Mouse (Mus musculus) T-cell, adult 2 months (primary cell): ENCODE data around the gene Serpini1.

Experiments used
- DNase-seq: peaks from one replicate; pipeline ENCODE4 v3.0.0; 2022; ENCODE audit warnings: low spot score

The Serpini1 gene

DNA sequence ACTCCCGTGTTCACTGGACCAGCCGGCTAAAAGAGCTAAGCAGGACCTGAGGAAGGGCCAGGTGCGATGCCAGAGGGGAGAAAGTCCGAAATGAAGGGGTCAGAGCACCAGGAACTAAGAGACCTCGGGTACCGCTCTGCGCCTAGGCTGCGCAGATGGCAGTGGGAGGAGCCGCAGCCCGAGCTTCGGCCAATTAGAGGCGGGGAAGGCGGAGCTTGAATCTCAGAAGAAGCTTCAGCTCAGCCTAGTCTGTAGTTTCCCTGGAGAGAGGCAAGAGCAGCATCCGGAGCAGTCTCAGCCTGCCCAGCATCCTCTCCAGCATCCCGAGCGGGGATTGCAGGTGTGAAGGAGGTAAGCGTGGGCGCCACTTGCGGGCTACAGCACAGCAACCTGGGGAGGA lies at the start of gene Serpini1:
Gene Serpini1, plus strand, starts transcription at position 256 of the 400 bp plus-strand sequence.
- DNase-seq = peak; percentile 93

DNA sequence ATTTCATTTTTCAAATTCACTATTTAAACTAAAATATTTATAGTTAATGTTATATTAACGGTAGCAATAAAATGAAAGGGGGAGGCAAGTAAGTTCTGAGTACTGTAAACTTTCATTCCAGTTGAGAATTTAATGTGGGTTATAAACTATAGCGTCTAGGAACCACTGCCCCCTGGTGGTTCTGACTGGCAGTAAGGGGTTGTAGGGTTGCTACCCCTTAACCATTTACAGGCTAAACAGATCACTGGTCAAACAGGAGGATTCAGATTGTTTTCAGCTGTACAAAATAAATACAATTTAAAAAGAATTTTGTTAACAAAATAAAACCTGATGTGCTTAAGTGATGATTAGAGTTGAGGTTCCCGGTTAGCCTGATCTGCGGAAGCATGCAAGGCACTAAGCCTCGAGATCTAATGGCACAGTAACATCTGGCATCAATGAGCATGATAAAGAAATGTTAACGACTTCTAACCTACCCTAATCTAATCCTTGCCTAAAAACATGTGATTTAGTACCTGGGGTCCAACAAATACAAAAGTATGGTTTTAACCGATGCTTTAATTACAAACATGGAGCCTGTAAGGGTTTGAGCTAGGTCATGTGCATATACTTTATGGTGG lies 39.6 kb upstream of the Serpini1 start:
- DNase-seq = peak; percentile 52

DNA sequence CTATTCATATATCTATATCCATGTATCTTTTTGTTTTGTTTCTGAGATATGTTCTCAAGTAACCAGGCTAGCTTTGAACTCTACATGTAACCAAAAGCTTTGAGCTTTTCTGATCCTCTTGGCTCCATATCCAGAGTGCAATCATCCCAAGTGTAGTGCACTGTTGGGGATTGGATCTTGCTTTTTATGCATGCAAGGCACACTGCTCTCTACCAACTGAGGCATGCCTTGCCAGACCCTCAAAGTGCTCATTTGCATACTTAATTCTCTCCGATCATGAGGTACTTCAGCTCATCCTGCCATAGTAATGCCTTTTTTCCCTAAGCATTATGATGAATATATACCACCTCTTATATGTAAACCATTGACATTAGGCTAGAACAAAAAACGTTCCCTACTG lies 36.0 kb upstream of the Serpini1 start:
- no peak for DNase-seq

DNA sequence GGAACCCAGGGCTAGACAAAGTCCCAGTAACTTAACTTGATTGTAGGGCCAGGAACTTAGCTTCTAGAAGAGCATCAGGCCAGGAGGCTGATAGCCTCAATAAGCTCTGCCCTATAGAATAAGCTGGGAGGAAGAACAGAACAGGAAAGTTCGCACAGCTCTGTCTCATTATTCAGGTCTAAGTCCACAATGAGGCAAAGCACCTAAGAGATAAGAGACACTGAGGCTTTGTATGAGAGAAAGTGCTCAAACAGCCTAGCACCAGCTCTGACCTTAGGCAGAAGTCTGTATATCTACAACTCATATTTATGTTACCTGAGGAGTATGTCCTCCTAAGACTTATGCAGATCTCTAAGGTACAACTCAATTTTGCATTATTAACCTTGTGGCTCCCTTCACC lies 34.8 kb upstream of the Serpini1 start:
- DNase-seq = no peak

DNA sequence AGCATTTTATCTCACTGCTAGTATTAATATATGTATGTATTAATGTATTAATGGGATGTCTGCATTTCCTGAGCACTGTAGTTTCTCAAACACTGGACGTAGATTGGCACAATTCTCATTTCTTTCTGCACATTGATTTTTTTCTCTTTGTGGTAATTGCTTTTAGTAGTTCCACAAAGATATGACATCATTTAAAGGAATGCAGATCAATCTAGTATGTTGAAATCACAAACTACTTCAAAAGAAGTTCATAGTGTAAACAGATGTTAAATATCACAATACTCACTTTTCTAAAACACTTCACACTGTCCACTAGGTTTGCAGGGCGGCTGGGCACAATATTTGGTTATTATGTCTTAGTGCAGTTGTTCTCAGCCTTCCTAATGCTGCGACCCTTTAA lies 26.3 kb upstream of the Serpini1 start:
- no peak for DNase-seq

DNA sequence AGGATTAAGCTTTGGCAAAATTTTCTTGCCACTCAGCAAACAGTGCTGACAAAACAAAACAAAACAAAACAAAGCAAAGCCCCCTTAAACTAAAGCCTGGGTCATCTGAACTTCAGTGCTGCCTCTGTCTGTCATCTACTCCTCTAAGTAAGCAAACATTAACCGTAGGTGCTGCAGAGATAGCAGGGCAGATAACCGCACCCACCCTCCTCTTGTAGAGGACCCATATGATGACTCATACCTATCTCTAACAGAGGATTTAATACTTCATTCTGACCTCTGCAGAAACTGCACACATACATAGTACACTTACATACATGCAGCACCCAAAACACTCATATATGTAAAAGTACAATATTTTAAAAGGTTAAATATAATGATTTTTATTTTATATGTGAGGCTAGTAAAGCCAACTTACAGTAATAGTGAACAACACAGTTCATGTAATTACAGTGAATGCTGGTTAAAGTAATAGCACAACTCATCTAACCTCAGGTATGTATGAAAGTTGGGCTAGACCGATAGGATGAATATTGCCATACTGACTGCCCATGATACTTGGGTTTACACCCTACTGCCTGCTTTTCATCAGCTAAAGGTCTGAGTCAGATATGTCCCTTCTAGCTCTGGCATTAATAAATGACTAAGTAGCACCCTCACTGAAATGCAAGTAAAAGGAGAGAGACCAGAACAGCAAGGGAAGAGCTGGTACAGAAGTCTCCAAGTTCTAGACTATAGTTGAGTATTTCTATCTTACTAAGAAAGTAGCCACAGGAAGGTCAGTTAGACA lies 23.1 kb upstream of the Serpini1 start:
- no peak for DNase-seq

DNA sequence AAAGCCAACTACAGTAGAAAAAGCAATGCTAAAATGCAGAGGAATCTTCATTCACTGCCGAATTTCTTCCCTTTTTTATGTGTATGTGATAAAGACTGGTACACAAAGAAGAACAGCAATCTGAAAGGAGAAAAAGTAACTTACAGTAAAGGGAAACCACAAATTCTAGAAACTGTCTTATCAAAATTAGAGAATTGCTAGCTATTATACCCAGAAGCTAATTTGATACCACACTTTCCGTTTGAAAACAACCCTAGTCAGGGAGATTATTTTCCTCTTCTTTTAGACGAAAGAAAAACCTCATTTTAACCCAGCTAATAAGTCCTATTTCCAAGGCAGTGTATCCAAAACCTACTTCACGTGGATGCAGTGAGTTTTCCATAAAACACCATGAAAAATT lies 16.1 kb upstream of the Serpini1 start:
- DNase-seq = no peak

DNA sequence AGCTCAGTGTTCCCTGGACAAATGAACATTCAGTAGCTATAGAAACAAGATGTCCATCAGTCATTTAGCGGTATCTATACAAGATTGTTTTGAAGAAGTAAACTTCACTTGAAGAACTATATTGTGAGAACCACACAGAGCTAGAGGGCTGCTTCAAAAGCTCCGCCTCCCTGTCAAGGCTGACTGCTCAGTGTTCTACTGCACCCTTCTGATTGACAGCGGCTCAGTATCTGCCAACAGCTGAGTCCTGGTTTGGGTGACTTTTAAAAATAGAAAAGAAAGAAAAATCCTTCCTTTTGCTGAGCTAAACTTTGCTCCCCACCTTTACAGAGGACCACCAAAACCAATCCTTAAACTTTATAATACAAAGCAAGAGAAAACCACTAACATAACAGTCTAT lies 14.5 kb upstream of the Serpini1 start:
- no peak for DNase-seq

DNA sequence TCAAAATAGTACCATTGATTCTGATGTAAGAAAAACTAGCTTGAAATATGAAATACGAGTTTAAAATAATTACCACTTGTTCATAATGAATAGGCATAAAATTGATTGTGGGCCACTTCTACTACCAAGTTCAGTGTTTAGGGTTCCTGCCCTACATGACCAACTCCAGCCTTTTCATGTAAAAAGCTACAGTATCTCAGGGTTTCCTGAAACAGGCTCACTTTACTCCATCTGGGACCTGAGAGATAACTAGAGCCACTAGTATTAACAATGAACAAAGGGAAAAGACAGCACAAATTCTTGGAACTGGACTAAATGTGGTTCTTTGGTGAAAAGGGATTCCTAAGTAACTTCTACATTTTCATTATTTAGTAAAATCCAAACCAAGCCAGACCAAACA lies 13.1 kb upstream of the Serpini1 start:
- no peak for DNase-seq

DNA sequence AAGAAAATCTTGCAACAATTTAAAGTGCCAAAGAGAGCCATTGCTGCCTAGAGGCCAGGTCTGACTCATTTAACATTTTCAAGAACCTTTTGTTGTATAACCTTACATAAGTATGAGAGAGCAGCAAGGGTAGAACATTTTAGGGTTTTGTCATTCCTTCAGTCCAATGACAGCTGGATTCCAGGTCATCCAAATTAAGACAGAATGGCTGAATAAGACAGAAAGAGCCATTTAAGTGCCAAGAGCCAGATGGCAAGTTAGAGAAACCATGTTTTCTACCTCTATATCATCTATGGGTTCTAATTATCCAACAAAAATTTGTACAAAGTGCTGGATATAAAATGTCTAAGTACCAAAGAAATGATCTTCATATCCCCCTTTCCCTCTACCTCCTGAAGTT lies 6.1 kb upstream of the Serpini1 start:
- DNase-seq = no peak

DNA sequence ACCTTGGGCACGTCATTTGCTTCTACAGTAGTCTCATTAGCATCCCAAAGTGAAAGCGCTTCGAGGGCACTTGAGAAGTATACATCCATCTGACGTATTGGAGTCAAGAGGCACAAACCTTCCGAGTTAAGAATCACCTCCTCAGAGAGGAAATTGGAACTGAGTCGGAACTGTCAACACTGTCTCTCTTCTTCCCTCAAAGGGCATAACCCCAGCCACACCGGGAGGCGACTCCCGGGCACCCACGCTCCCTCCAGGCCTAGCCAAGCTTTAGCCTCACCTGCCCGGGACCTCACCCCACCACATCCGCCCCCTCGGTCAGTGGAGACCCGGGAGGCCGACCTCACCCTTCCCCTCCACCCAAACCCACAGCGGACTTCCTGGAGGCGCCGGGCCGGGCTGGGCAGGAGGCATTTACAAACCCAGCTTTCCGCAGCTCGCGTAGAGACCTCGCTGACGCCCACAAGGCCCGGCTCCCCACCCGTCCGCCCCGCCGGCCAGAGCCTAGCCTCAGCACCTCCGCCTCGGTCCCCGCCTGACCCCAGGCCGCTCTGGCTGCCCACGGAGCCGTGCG lies 1.1 kb upstream of the Serpini1 start:
- DNase-seq = peak; percentile 82

DNA sequence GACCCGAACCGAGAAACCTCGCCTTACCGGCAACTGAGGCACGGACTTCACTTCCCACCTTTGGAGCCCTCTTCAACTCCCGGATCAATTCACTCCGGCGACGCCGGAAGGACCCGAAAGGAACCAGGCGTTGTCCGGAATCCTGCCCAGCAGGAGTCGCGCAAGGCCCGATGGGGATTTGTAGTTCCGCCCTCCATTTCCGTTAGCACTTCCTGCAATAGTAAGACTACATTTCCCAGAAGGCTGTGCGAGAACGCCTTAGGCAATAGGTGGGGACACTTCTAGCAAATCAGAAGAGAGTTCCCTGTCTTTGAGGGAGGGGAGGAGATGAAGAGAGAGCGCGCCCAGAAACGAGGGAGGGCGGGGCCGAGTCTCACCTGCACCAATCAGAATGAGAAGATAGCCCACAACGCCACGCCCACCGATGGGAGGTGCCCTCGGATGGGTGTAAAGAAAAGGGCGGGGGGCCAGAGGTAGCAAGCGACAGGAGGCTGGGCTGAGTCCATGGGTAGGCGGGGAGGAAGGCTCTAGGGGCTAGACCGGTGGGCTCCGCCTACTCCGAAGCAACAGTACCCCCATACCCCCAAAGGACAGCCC lies 554 bp upstream of the Serpini1 start, which contains the start of gene Pdcd10:
Gene Pdcd10, minus strand, starts transcription at position 162 of the 597 bp plus-strand sequence.
- DNase-seq = peak; percentile 100

DNA sequence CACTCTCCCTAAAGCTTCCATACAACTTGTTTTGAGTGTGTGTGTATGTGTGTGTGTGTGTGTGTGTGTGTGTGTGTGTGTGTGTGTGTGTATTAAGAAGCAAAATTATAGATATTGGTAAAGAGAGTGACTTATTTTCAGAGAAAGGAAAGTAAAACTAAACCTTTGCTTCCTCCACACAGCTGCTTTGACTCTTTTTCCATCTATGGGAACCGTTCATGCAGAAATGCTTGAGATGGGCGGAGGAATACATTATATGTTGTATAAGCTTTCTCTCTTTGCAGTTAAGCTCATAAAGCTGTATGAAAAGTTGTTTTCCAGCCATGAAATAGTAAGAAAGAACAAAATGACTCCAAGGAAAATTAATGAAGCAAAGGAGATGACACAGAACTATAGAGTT lies 16.7 kb downstream of the Serpini1 start:
- DNase-seq = no peak

DNA sequence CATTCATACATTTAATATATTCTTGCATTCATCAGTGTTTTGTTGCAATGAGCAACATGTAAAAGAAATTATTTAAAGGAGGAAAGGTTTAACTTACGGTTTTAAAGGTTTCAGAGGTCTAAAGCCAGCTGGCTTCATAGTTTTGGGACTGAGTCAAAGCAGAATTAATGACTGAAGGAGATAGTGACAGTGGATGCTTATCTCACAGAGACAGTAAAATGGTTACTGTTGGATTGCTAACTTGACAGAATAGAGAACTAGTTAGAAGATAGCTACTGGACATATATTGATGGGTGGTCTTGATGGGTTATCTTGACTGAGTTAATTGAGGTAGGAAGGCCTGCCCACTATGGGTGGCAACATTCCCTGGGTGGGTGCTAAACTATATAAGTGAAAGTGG lies 18.2 kb downstream of the Serpini1 start:
- no peak for DNase-seq

DNA sequence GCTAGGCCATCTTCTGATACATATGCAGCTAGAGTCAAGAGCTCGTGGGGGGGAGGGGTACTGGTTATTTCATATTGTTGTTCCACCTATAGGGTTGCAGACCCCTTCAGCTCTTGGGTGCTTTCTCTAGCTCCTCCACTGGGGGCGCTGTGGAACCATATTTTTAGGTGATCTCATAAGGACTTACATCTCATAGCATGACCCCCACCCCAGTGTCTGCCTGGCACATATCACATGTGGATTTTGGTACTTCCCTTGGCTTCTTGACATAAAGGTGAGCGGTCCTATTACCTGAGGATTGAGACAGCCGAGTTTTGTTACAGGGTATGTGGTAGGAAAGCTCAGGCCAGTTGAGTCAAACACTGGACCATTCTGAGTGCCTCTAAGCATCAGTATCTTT lies 22.0 kb downstream of the Serpini1 start:
- peak; percentile 54 for DNase-seq

DNA sequence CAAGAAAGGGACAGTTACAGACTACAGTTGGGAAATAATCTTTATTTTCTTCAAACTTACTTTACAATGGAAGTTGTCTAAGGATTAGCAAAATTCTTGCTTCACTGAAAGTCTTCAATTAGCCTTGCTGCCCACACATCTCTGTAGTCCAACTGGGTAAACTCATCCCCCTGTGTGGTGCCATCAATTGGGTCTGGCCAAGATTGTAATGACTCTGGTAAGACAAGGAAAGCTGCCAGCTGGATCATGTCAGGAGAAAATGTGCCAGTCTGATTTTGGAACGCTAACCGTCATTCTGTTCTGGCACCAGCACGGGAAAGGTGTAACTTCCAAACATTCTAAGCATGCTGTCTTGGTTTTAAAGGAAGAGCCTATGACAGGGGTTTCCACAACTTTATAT lies 25.9 kb downstream of the Serpini1 start:
- DNase-seq = no peak

DNA sequence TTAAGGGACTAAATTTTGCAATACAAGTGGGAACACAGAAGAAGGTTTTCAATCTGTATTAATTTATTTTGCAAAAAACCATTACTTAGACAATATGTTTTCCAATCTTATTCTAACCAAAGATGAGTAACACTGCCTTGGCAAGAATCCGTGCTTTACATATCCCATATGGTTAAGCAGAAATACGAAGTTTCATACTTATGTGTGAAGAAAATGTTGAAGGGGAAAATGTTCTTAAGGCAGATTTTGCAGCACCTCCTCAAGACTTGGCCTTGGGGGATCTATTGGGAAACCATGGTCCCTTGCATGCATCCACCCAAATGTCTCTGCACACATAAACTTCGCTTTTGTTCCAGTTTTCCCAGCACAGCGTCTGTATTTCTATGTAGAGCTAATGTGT lies 27.6 kb downstream of the Serpini1 start:
- no peak for DNase-seq

DNA sequence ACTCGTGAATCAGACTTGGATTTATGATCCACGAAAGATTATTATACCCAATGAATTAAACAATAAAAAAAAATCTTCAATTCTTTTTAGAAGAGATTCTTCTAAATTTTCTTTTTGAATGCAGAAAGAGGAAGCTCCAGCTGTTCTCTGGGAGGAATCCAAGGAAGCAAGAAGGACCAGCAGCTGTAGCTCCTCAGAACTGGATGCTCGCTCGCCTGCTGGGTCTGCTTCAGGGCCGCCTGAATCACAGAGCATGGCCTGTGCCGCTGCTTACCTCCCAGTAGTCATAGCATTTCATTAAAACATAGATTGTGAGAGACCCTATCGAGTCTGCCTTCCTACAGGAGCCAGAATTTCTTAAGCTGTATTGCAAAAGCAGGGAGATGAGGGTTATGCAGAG lies 53.7 kb downstream of the Serpini1 start:
- no peak for DNase-seq

DNA sequence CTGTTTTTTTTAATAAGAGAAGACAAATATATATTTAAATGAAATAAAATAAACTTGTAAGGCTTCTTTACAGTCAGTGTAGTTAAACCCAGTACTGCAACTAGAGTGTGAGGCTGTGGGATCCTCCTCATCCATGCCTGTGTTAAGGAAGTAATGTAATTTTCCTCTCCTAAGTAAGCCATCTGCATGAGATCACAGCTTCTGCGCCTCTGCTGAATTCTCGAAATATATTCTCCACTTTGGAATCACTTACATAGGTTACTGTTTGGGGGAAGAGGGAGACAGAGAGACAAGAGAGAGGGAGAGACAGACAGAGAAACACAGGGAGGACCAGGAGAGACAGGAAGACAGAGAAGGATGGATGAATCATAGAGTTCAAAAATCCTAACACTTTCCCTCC lies 67.3 kb downstream of the Serpini1 start:
- DNase-seq = no peak

DNA sequence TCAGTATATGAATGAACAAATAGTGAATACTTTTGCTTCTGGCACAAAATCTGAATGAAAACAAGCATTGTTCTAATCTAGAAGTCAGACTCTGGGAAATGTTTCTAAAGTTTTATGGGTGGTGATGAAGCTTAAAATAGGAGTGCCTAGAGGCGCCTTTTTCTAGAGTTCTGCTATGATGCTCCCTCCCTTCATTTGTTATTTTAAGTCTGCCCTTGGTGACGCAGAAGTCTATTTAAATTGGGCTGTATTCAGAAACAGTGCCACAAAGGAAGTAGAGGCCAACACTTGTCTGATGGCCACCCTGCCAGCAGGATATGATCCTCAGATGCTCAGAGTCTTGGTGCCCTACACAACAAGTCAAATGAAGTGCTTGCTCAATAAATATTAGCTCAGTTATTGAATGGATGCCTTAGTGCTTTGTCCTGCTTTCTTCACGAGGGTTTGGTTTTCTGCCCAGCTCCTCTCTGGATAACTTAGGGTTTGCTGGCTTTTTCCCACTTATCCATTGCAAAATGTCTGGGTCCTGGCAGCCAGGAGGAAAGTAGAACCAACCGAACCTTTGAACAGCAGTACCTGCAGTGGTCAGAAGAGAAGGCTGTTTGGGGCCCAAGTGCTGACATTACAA lies 73.8 kb downstream of the Serpini1 start:
- DNase-seq = no peak

DNA sequence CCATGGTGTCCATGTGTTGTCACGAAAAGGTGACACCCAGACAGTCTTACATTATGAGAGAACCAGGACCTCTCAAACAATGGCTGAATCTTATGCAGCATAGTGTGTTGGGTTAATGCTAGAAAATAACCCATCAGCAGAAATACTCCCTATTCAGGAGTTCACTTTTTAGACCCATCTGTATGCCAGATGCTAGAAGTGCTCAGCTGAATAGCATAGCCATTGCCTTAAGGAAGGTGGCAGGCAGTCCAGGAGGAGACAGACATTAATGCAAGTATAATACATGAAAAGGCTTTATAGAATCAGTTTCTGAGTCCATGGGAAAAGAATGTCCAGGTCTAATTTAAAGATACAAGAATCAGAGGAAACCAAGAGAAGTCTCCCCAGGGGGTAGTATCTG lies 75.9 kb downstream of the Serpini1 start:
- no peak for DNase-seq

DNA sequence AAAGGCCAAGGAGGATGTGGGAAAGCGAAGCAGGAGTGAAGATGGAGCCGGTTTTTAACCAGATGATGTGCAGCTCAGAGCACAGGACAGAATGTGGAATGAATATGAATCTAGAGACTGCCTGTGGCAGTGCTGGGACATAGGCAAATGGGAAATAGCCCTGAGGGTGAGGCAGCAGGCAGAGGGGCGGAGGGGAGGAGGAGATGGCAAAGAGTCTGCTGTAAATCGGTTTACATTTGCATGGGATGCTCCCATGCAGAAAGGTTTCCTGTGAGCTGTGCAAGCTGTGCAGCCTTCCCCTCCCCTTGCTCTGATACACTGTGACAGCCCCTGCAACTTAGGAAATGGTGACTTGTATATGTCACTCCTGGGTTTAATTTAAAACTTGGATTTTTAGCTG lies 76.3 kb downstream of the Serpini1 start:
- no peak for DNase-seq

DNA sequence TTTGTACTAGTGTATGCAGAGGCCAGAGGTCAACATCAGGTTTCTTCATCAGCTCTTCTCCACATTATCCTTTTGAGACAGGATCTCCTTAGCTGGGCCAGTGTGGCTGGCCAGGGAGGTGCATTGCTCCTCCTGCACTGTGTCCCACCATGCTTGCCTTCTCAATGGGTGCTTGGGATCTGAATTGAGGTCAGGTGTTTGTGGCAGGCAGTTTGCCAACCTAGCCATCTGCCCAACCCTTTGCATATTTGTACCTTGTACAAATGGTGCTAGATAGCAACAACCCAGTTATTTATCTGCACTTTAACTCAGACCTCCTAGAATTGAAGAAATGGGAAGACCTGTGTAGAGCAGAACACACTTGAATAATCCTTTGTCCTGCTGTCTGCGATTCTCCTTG lies 78.3 kb downstream of the Serpini1 start:
- DNase-seq = no peak
